Mouse (Mus musculus) ES-E14 (cell line): ENCODE results near the gene Gm10428.

Source experiments
- CHD2 ChIP-seq: IDR thresholded peaks from 2 replicates; pipeline ENCODE4 v1.6.1; 2014; ENCODE audit warnings: mild to moderate bottlenecking, low read depth, low read length, inconsistent platforms
- HCFC1 ChIP-seq: IDR thresholded peaks from 2 replicates; pipeline ENCODE4 v1.6.1; 2012; ENCODE audit warnings: low read length, inconsistent platforms, borderline replicate concordance; ENCODE audit not compliant: insufficient read depth
- MAFK ChIP-seq: IDR thresholded peaks from 2 replicates; pipeline ENCODE4 v1.6.1; 2014; ENCODE audit warnings: mild to moderate bottlenecking, low read depth, low read length, inconsistent platforms; ENCODE audit not compliant: insufficient read depth
- ZC3H11A ChIP-seq: IDR thresholded peaks from 2 replicates; pipeline ENCODE4 v1.6.1; 2012; ENCODE audit warnings: low read depth, mild to moderate bottlenecking, inconsistent platforms, low read length, borderline replicate concordance
- ZNF384 ChIP-seq: IDR thresholded peaks from 2 replicates; pipeline ENCODE4 v1.6.1; 2012; ENCODE audit warnings: low read depth, low read length, inconsistent platforms

GRCm38 (mm10) chr11:62742261-62742957 lies 10.5 kb upstream of the Gm10428 start:
- TF ChIP-seq ZNF384: no peak
- no peak for TF ChIP-seq CHD2
- TF ChIP-seq MAFK: no peak
- TF ChIP-seq HCFC1: no peak
- TF ChIP-seq ZC3H11A: no peak
